Mouse (Mus musculus) C2C12 (cell line): Measurements from ENCODE around the gene Scarf2. TPM values are rescaled to one million over a fixed set of nuclear protein-coding genes. Genes with fewer than 3 reads are reported as not detected.

Experiments used
- H3K27me3 ChIP-seq: one replicate; pipeline ENCODE4 v1.6.1; 2011; ENCODE audit not compliant: control insufficient read depth, insufficient read depth, insufficient read length
- H3K36me3 ChIP-seq: one replicate; pipeline ENCODE4 v1.6.1; 2011; ENCODE audit not compliant: control insufficient read depth, insufficient read depth
- H3K4me3 ChIP-seq: one replicate; pipeline ENCODE4 v1.5.1; 2011; ENCODE audit warnings: mild to moderate bottlenecking, control low read depth; ENCODE audit not compliant: poor library complexity, insufficient read depth, severe bottlenecking
- H3K79me2 ChIP-seq: one replicate; pipeline ENCODE4 v1.6.1; 2011; ENCODE audit not compliant: control insufficient read depth, insufficient read depth
- H3K79me3 ChIP-seq: one replicate; pipeline ENCODE4 v1.6.1; 2011; ENCODE audit warnings: low read depth, control low read depth
- H3ac ChIP-seq: one replicate; pipeline ENCODE3; 2011; ENCODE audit warnings: low read depth; ENCODE audit not compliant: control insufficient read depth, insufficient read length
- CEBPB ChIP-seq: IDR thresholded peaks from one replicate; pipeline ENCODE4 v1.6.1; 2011; ENCODE audit warnings: low read depth, mild to moderate bottlenecking, control low read depth, moderate library complexity
- CTCF ChIP-seq: IDR thresholded peaks from one replicate; pipeline ENCODE4 v1.5.1; 2011; ENCODE audit not compliant: control insufficient read depth, insufficient read depth, insufficient read length
- FOSL1 ChIP-seq: IDR thresholded peaks from one replicate; pipeline ENCODE4 v1.8.0; 2011; ENCODE audit warnings: mild to moderate bottlenecking, low read length; ENCODE audit not compliant: poor library complexity, insufficient read depth, severe bottlenecking
- MAX ChIP-seq: IDR thresholded peaks from one replicate; pipeline ENCODE4 v1.6.1; 2011; ENCODE audit warnings: mild to moderate bottlenecking, control low read depth
- MYOD1 ChIP-seq: IDR thresholded peaks from one replicate; pipeline ENCODE4 v1.6.1; 2011; ENCODE audit warnings: low read depth; ENCODE audit not compliant: control insufficient read depth, insufficient read length
- MYOG ChIP-seq: IDR thresholded peaks from one replicate; pipeline ENCODE4 v1.6.1; 2011; ENCODE audit not compliant: control insufficient read depth, insufficient read length; ENCODE audit errors: extremely low read depth
- USF1 ChIP-seq: IDR thresholded peaks from one replicate; pipeline ENCODE4 v1.6.1; 2011; ENCODE audit warnings: low read depth, mild to moderate bottlenecking, control low read depth, moderate library complexity
- polyA plus RNA-seq: library from polyadenylated mRNA; unstranded; fragments of >200 nt; fragmentation: generic; extraction: Trizol; gene quantifications from one replicate; pipeline ENCODE4 v1.2.1, GENCODE M21; 2012; ENCODE audit warnings: missing spikeins

Gene Scarf2
- polyA plus RNA-seq, 1 experiment, result 38.5 TPM

- Histone ChIP-seq H3ac (no peak overlapping the region), H3K4me3 (no peak overlapping the region), H3K27me3 (no peaks in the 10 kb centered on the region), H3K79me3 (peaks cover 57% of the 10 kb centered on the region), H3K79me2 (peaks cover 58% of the 10 kb centered on the region), H3K36me3 (peaks cover 62% of the 10 kb centered on the region)
- TF ChIP-seq USF1 (no peak), FOSL1 (no peak), CTCF (no peak), CEBPB (no peak), MAX (no peak), MYOG (no peak), MYOD1 (no peak)
These were observed 5.4 kb downstream of the Scarf2 start for GRCm38 (mm10) chr16:17802456-17802838.

GRCm38 (mm10) chr16:17802839-17803674 is 6.0 kb downstream of the Scarf2 start:
- Histone ChIP-seq H3ac (no peak overlapping the region), H3K27me3 (no peaks in the 10 kb centered on the region), H3K36me3 (peaks cover 68% of the 10 kb centered on the region), H3K79me2 (peaks cover 52% of the 10 kb centered on the region), H3K79me3 (peaks cover 53% of the 10 kb centered on the region), H3K4me3 (no peak overlapping the region)
- no peak for TF ChIP-seq USF1
- no peak for TF ChIP-seq MAX
- no peak for TF ChIP-seq FOSL1
- no peak for TF ChIP-seq CTCF
- no peak for TF ChIP-seq CEBPB
- TF ChIP-seq MYOG, result no peak
- no peak for TF ChIP-seq MYOD1

- Histone ChIP-seq H3K79me3 (peaks cover 52% of the 10 kb centered on the region), H3ac (no peak overlapping the region), H3K36me3 (peaks cover 74% of the 10 kb centered on the region), H3K27me3 (no peaks in the 10 kb centered on the region), H3K79me2 (peaks cover 44% of the 10 kb centered on the region), H3K4me3 (no peak overlapping the region)
- TF ChIP-seq MYOG (no peak), MYOD1 (no peak), MAX (no peak), CEBPB (no peak), FOSL1 (no peak), CTCF (no peak), USF1 (no peak)
These were observed 6.8 kb downstream of the Scarf2 start for GRCm38 (mm10) chr16:17803675-17804448.

- Histone ChIP-seq H3K79me3 (peaks cover 45% of the 10 kb centered on the region), H3K27me3 (no peaks in the 10 kb centered on the region), H3K4me3 (no peak overlapping the region), H3K36me3 (peaks cover 71% of the 10 kb centered on the region), H3ac (no peak overlapping the region), H3K79me2 (peaks cover 38% of the 10 kb centered on the region)
- no peak for TF ChIP-seq MYOG
- TF ChIP-seq CEBPB, result no peak
- no peak for TF ChIP-seq CTCF
- TF ChIP-seq MYOD1, result no peak
- no peak for TF ChIP-seq FOSL1
- no peak for TF ChIP-seq USF1
- TF ChIP-seq MAX, result no peak
These were observed 7.4 kb downstream of the Scarf2 start for GRCm38 (mm10) chr16:17804449-17804912.

- Histone ChIP-seq H3ac (no peak overlapping the region), H3K79me2 (peaks cover 33% of the 10 kb centered on the region), H3K36me3 (peaks cover 71% of the 10 kb centered on the region), H3K4me3 (no peak overlapping the region), H3K79me3 (peaks cover 40% of the 10 kb centered on the region), H3K27me3 (no peaks in the 10 kb centered on the region)
- TF ChIP-seq CTCF (no peak), MAX (no peak), MYOD1 (no peak), USF1 (no peak), FOSL1 (no peak), MYOG (no peak), CEBPB (no peak)
These were observed 7.9 kb downstream of the Scarf2 start for GRCm38 (mm10) chr16:17804982-17805381.
